In the genomic region with DNA sequence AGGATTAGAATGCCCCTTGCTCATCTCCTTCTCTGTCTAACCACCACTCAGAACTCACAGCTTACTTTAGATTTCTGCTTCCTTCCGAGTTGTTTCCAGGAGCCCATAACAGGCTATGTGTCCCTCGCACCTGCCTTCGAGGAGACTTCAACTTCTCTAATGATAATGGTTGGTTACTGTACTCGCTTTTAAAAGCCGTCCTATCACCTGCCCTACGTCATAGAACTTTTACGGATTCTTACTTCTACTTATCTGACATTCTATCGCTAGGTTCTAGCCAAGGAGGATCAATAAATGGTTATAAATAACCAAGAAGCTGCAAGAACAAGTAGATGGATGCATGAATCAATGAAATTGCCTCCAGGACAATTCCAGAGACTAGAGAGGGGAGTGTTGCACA, we compare ENCODE assay signal across 7 mouse cellular contexts. TPM values are rescaled to one million over a fixed set of nuclear protein-coding genes. Genes with fewer than 3 reads are reported as not detected.
A peak's percentile ranks its signal among the peaks of the same experiment; 100 is the strongest.
DNase-seq lines count a peak whose midpoint lies in the region; ATAC-seq lines count a peak whose summit lies in the region.

A gene (plus strand): TSS at position 301 of the 400 bp plus-strand sequence.

- no peak within 1 kb of the TSS for H3K27ac ChIP-seq in liver, embryonic 11.5 days (ENCODE audit: low read depth, low read length)
- no peak within 1 kb of the TSS for H3K27ac ChIP-seq in forebrain, embryonic 15.5 days (replicated peaks)
- no peak within 1 kb of the TSS for H3K27ac ChIP-seq in limb, embryonic 11.5 days (replicated peaks; ENCODE audit: low read depth, low read length)
- no peak within 1 kb of the TSS for H3K27ac ChIP-seq in neural tube, embryonic 13.5 days (replicated peaks)

- DNase-seq in liver, embryonic 11.5 days (ENCODE audit: low spot score), result no peak
- no peak for DNase-seq in liver
- DNase-seq in limb, embryonic 11.5 days (ENCODE audit: low spot score), result no peak
- DNase-seq in kidney, postnatal 36 days, result no peak
- no peak for DNase-seq in gastrocnemius, postnatal 14 days

- no peak within 1 kb of the TSS for H3K9ac ChIP-seq in liver, embryonic 11.5 days (ENCODE audit: low read depth, low read length)
- H3K9ac ChIP-seq in forebrain, embryonic 15.5 days (replicated peaks), result no peak within 1 kb of the TSS; the same call in 1 of the 2 replicates
- 0 out of 2 replicates have a peak within 1 kb of the TSS, but pooled peaks have one; percentile 8 for H3K9ac ChIP-seq in limb, embryonic 11.5 days (ENCODE audit: low read length)
- H3K9ac ChIP-seq in neural tube, embryonic 13.5 days, result peak within 1 kb of the TSS; percentile 46

- no peaks in the 10 kb centered on the region for H3K9me3 ChIP-seq in liver, embryonic 11.5 days (ENCODE audit: control insufficient read depth, low read length)
- no peaks in the 10 kb centered on the region for H3K9me3 ChIP-seq in forebrain, embryonic 15.5 days
- H3K9me3 ChIP-seq in limb, embryonic 11.5 days (ENCODE audit: control insufficient read depth, low read length), result no peaks in the 10 kb centered on the region
- no peaks in the 10 kb centered on the region for H3K9me3 ChIP-seq in neural tube, embryonic 13.5 days

- ATAC-seq in liver, embryonic 11.5 days (replicated peaks; ENCODE audit: low FRiP score), result no peak
- no peak for ATAC-seq in forebrain, embryonic 15.5 days (replicated peaks)
- no peak for ATAC-seq in limb, embryonic 11.5 days (ENCODE audit: insufficient number of reproducible peaks, low FRiP score, low TSS enrichment, low read depth)
- ATAC-seq in neural tube, embryonic 13.5 days (ENCODE audit: low read depth), result no peak

- H3K27me3 ChIP-seq in liver, embryonic 11.5 days (replicated peaks; ENCODE audit: control insufficient read depth, insufficient read depth, low read length), result no peaks in the 10 kb centered on the region
- H3K27me3 ChIP-seq in forebrain, embryonic 15.5 days, result no peaks in the 10 kb centered on the region
- H3K27me3 ChIP-seq in limb, embryonic 11.5 days (ENCODE audit: control insufficient read depth, insufficient read depth, low read length), result no peaks in the 10 kb centered on the region
- no peaks in the 10 kb centered on the region for H3K27me3 ChIP-seq in neural tube, embryonic 13.5 days

- no peaks in the 10 kb centered on the region for H3K4me1 ChIP-seq in liver, embryonic 11.5 days (replicated peaks; ENCODE audit: control insufficient read depth, insufficient read depth, low read length)
- H3K4me1 ChIP-seq in forebrain, embryonic 15.5 days, result peaks cover 8% of the 10 kb centered on the region
- H3K4me1 ChIP-seq in limb, embryonic 11.5 days (ENCODE audit: control insufficient read depth, insufficient read depth, low read length), result no peaks in the 10 kb centered on the region
- H3K4me1 ChIP-seq in neural tube, embryonic 13.5 days (replicated peaks), result peaks cover 8% of the 10 kb centered on the region

- H3K4me2 ChIP-seq in liver, embryonic 11.5 days, result peak within 1 kb of the TSS; percentile 35
- H3K4me2 ChIP-seq in forebrain, embryonic 15.5 days (replicated peaks), result peak within 1 kb of the TSS; percentile 48
- peak within 1 kb of the TSS; percentile 21; the same call in 1 of the 2 replicates for H3K4me2 ChIP-seq in limb, embryonic 11.5 days (ENCODE audit: low read depth, severe bottlenecking)
- H3K4me2 ChIP-seq in neural tube, embryonic 13.5 days, result peak within 1 kb of the TSS; percentile 50

- intact Hi-C loops in gastrocnemius, postnatal 14 days (cut with DNase I; ENCODE audit: low total_unique reads), result no loop called here

- WGBS in liver, embryonic 11.5 days, result 77% methylated on average over 8 of the region's 8 CpGs
- WGBS in forebrain, embryonic 15.5 days, result 88% methylated on average over 8 of the region's 8 CpGs
- 92% methylated on average over 8 of the region's 8 CpGs for WGBS in limb, embryonic 11.5 days
- 85% methylated on average over 8 of the region's 8 CpGs for WGBS in neural tube, embryonic 13.5 days

- H3K36me3 ChIP-seq in liver, embryonic 11.5 days (ENCODE audit: control insufficient read depth, insufficient read depth, low read length), result no peaks in the 10 kb centered on the region
- no peaks in the 10 kb centered on the region for H3K36me3 ChIP-seq in forebrain, embryonic 15.5 days
- H3K36me3 ChIP-seq in limb, embryonic 11.5 days (ENCODE audit: control insufficient read depth, insufficient read depth, low read length), result no peaks in the 10 kb centered on the region
- no peaks in the 10 kb centered on the region for H3K36me3 ChIP-seq in neural tube, embryonic 13.5 days

- H3K4me3 ChIP-seq in liver, embryonic 11.5 days (ENCODE audit: low read depth, low read length), result 0 out of 2 replicates have a peak within 1 kb of the TSS, but pooled peaks have one; percentile 21
- peak within 1 kb of the TSS; percentile 31 for H3K4me3 ChIP-seq in forebrain, embryonic 15.5 days
- H3K4me3 ChIP-seq in limb, embryonic 11.5 days (ENCODE audit: low read depth, low read length), result peak within 1 kb of the TSS; percentile 5; the same call in 1 of the 2 replicates
- peak within 1 kb of the TSS; percentile 22 for H3K4me3 ChIP-seq in neural tube, embryonic 13.5 days

RNA-seq across cellular contexts. Expression of the gene that starts here (rescaled TPM):
- polyA plus RNA-seq in liver, embryonic 11.5 days (2014; fragmentation: Nextera tagmentation; extraction: Ambion mirVana), result 4.2 and 4.8 TPM in 2 replicates
- 3.7 and 4.2 TPM in 2 replicates for polyA plus RNA-seq in forebrain, embryonic 15.5 days (2015; fragmentation: Nextera tagmentation; extraction: Ambion mirVana)
- polyA plus RNA-seq in limb, embryonic 11.5 days (2014; fragmentation: Nextera tagmentation; extraction: Ambion mirVana), result 1.5 and 2.1 TPM in 2 replicates
- polyA plus RNA-seq in neural tube, embryonic 13.5 days (2015; fragmentation: Nextera tagmentation; extraction: Ambion mirVana), result 9.1 and 10.2 TPM in 2 replicates
- under 1 TPM in 1 of 2 experiments, not detected in 1; 0.08 TPM for total RNA-seq in gastrocnemius, postnatal 14 days (2021)

Comparison
In these comparisons a context has a peak if more than half of its experiments do, and no peak if none do; other contexts are left out.
1. H3K9ac ChIP-seq: peak in limb, embryonic 11.5 days (single experiment) and neural tube, embryonic 13.5 days (single experiment); none in liver, embryonic 11.5 days (single experiment) and forebrain, embryonic 15.5 days (single experiment).
2. Peak in every context shown above with its lines, with median percentiles within 50 percentile points of each other: H3K4me2 ChIP-seq and H3K4me3 ChIP-seq.